Mouse (Mus musculus): ENCODE data around the gene Fat2. TPM values are rescaled to one million over a fixed set of nuclear protein-coding genes. Genes with fewer than 3 reads are reported as not detected.

Gene Fat2
- polyA plus RNA-seq, 1 experiment from 2014 or later = 0.61 TPM

GRCm38 (mm10) chr11:55231034-55231433, 105.3 kb downstream of the Fat2 start:
- Histone ChIP-seq H3K9ac (ENCODE audit: low read length) (no peak overlapping the region), H3K4me1 (replicated peaks; ENCODE audit: control insufficient read depth, insufficient read depth) (no peaks in the 10 kb centered on the region), H3K27me3 (ENCODE audit: control insufficient read depth, insufficient read depth, low read length) (no peaks in the 10 kb centered on the region), H3K9me3 (ENCODE audit: control insufficient read depth, low read length) (no peaks in the 10 kb centered on the region), H3K27ac (replicated peaks) (no peak overlapping the region), H3K4me2 (replicated peaks; ENCODE audit: low read depth) (no peak overlapping the region), H3K4me3 (ENCODE audit: low read depth, low read length) (no peak overlapping the region), H3K36me3 (ENCODE audit: control insufficient read depth, insufficient read depth, low read length) (no peaks in the 10 kb centered on the region)
- ATAC-seq (ENCODE audit: low FRiP score, low TSS enrichment) (no peak), DNase-seq (ENCODE audit: low spot score) (no peak)
- 97% methylated on average over 6 of the region's 6 CpGs for WGBS
- no peak for TF ChIP-seq EP300 (optimal IDR thresholded peaks at IDR 0.05)
- TF ChIP-seq CTCF (IDR thresholded peaks at IDR 0.05; ENCODE audit: low read depth) = no peak

- TF ChIP-seq CTCF (IDR thresholded peaks at IDR 0.05; ENCODE audit: low read depth) (no peak), EP300 (optimal IDR thresholded peaks at IDR 0.05) (no peak)
- H3K4me3 ChIP-seq (ENCODE audit: low read depth, low read length) = no peak overlapping the region
- H3K27me3 ChIP-seq (ENCODE audit: control insufficient read depth, insufficient read depth, low read length) = no peaks in the 10 kb centered on the region
- WGBS = 90% methylated on average over 7 of the region's 7 CpGs
- no peak overlapping the region for H3K4me2 ChIP-seq (replicated peaks; ENCODE audit: low read depth)
- no peak overlapping the region for H3K9ac ChIP-seq (ENCODE audit: low read length)
- no peak overlapping the region for H3K27ac ChIP-seq (replicated peaks)
- DNase-seq (ENCODE audit: low spot score) (no peak), ATAC-seq (ENCODE audit: low FRiP score, low TSS enrichment) (no peak)
- no peaks in the 10 kb centered on the region for H3K4me1 ChIP-seq (replicated peaks; ENCODE audit: control insufficient read depth, insufficient read depth)
- H3K9me3 ChIP-seq (ENCODE audit: control insufficient read depth, low read length) = no peaks in the 10 kb centered on the region
- peaks cover 5% of the 10 kb centered on the region for H3K36me3 ChIP-seq (ENCODE audit: control insufficient read depth, insufficient read depth, low read length)
These were observed 115.1 kb downstream of the Fat2 start for GRCm38 (mm10) chr11:55221306-55221705.

DNA sequence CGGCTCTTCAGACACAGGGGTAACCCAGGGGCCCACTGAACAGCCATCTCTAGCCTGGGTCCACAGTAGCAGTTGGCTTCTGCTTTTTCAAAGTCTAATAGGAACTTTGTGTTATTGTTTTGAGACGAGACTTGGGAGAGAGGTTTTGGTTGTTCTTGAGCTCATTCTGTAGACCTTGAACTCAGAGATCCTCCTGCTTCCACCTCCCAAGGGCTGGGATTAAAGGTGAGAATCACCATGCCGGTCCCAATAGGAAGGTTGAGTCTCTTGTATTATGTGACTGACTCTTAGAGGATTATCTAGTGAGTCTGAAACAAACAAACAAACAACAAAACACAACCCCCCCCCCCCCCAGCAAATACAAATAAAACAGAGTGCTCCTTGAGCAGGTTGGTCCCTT, 117.9 kb downstream of the Fat2 start:
- H3K9ac ChIP-seq (ENCODE audit: low read length) = no peak overlapping the region
- 77% methylated on average over 3 of the region's 3 CpGs for WGBS
- H3K36me3 ChIP-seq (ENCODE audit: control insufficient read depth, insufficient read depth, low read length) = peaks cover 5% of the 10 kb centered on the region; the same call in 1 of the 2 replicates
- TF ChIP-seq EP300 (optimal IDR thresholded peaks at IDR 0.05) (no peak), CTCF (IDR thresholded peaks at IDR 0.05; ENCODE audit: low read depth) (no peak)
- DNase-seq (ENCODE audit: low spot score) = no peak
- no peaks in the 10 kb centered on the region for H3K27me3 ChIP-seq (ENCODE audit: control insufficient read depth, insufficient read depth, low read length)
- no peak overlapping the region for H3K4me3 ChIP-seq (ENCODE audit: low read depth, low read length)
- no peaks in the 10 kb centered on the region for H3K9me3 ChIP-seq (ENCODE audit: control insufficient read depth, low read length)
- no peak for ATAC-seq (ENCODE audit: low FRiP score, low TSS enrichment)
- no peak overlapping the region for H3K27ac ChIP-seq (replicated peaks)
- no peaks in the 10 kb centered on the region for H3K4me1 ChIP-seq (replicated peaks; ENCODE audit: control insufficient read depth, insufficient read depth)
- no peak overlapping the region for H3K4me2 ChIP-seq (replicated peaks; ENCODE audit: low read depth)

DNA sequence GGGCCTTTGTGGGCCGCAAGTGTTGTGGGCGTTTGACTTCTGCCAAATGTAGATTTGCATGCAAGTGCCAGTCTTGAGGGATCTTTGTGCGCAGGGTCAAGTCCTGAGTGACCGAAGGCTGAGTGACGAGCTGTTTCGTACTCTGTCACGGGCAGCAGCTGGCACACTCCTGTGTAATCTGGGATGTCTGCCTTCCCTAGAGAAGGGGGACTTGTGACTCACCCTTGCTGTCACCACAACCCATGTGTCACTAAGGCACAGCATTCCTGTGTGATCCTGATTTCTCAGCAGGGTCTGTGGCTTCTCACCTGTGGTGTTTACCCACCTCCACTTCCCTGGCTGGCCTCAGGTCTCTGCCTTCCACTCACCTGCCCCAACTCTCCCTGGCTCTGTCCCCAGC, 118.5 kb downstream of the Fat2 start:
- H3K36me3 ChIP-seq (ENCODE audit: control insufficient read depth, insufficient read depth, low read length) = peaks cover 5% of the 10 kb centered on the region; the same call in 1 of the 2 replicates
- WGBS = 92% methylated on average over 7 of the region's 7 CpGs
- TF ChIP-seq EP300 (optimal IDR thresholded peaks at IDR 0.05) (no peak), CTCF (IDR thresholded peaks at IDR 0.05; ENCODE audit: low read depth) (no peak)
- no peak overlapping the region for H3K27ac ChIP-seq (replicated peaks)
- H3K9ac ChIP-seq (ENCODE audit: low read length) = no peak overlapping the region
- no peaks in the 10 kb centered on the region for H3K4me1 ChIP-seq (replicated peaks; ENCODE audit: control insufficient read depth, insufficient read depth)
- H3K9me3 ChIP-seq (ENCODE audit: control insufficient read depth, low read length) = no peaks in the 10 kb centered on the region
- no peak overlapping the region for H3K4me3 ChIP-seq (ENCODE audit: low read depth, low read length)
- DNase-seq (ENCODE audit: low spot score) = no peak
- H3K27me3 ChIP-seq (ENCODE audit: control insufficient read depth, insufficient read depth, low read length) = no peaks in the 10 kb centered on the region
- ATAC-seq (ENCODE audit: low FRiP score, low TSS enrichment) = no peak
- no peak overlapping the region for H3K4me2 ChIP-seq (replicated peaks; ENCODE audit: low read depth)

DNA sequence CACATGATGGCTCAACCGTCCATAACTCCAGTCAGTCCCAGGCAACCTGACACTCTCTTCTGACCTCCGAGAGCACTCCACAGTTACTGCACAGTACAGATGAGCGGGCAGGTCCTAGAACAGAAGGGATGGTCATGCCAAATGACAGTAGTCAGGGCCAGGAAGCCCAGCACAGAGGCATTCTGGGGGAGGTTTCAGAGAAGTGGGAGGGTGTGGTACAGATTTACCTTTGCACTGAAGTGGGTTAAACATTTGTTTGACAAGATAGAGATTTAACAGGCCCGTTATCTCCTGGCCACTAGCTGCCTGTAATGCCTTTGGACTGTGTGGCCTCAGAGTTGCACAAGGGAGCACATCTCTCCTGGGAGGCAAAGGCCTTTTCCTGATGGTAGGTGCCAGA, 118.9 kb downstream of the Fat2 start:
- ATAC-seq (ENCODE audit: low FRiP score, low TSS enrichment) (no peak), DNase-seq (ENCODE audit: low spot score) (no peak)
- TF ChIP-seq CTCF (IDR thresholded peaks at IDR 0.05; ENCODE audit: low read depth) (no peak), EP300 (optimal IDR thresholded peaks at IDR 0.05) (no peak)
- Histone ChIP-seq H3K4me2 (replicated peaks; ENCODE audit: low read depth) (no peak overlapping the region), H3K9me3 (ENCODE audit: control insufficient read depth, low read length) (no peaks in the 10 kb centered on the region), H3K9ac (ENCODE audit: low read length) (no peak overlapping the region), H3K27me3 (ENCODE audit: control insufficient read depth, insufficient read depth, low read length) (no peaks in the 10 kb centered on the region), H3K27ac (replicated peaks) (no peak overlapping the region), H3K36me3 (ENCODE audit: control insufficient read depth, insufficient read depth, low read length) (peaks cover 5% of the 10 kb centered on the region; the same call in 1 of the 2 replicates), H3K4me3 (ENCODE audit: low read depth, low read length) (no peak overlapping the region), H3K4me1 (replicated peaks; ENCODE audit: control insufficient read depth, insufficient read depth) (no peaks in the 10 kb centered on the region)
- 79% methylated on average over 4 of the region's 4 CpGs for WGBS

DNA sequence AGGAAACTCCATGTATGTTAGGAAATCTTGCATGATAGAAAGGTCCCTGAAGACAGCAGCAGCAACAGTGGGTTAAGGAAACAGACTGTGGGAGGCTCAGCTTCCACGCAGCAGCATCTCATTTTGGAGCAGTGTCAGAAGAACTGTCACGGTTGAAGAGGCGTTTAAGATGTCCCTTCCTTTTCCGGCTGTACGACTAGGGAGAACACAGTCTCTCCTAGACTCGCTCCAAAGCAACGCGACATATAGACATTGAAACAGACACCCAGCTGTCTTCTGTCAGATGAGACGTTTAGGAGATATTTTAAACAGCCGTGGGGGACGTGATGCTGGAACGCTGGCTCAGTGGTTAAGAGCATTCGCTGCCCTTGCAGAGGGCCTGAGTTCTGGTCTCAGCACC, 119.5 kb downstream of the Fat2 start:
- Histone ChIP-seq H3K36me3 (ENCODE audit: control insufficient read depth, insufficient read depth, low read length) (peaks cover 5% of the 10 kb centered on the region; the same call in 1 of the 2 replicates), H3K4me1 (replicated peaks; ENCODE audit: control insufficient read depth, insufficient read depth) (no peaks in the 10 kb centered on the region), H3K4me2 (replicated peaks; ENCODE audit: low read depth) (no peak overlapping the region), H3K9ac (ENCODE audit: low read length) (no peak overlapping the region), H3K9me3 (ENCODE audit: control insufficient read depth, low read length) (no peaks in the 10 kb centered on the region), H3K4me3 (ENCODE audit: low read depth, low read length) (no peak overlapping the region), H3K27ac (replicated peaks) (no peak overlapping the region), H3K27me3 (ENCODE audit: control insufficient read depth, insufficient read depth, low read length) (no peaks in the 10 kb centered on the region)
- no peak for ATAC-seq (ENCODE audit: low FRiP score, low TSS enrichment)
- 56% methylated on average over 13 of the region's 13 CpGs for WGBS
- TF ChIP-seq CTCF (IDR thresholded peaks at IDR 0.05; ENCODE audit: low read depth) (no peak), EP300 (optimal IDR thresholded peaks at IDR 0.05) (no peak)
- DNase-seq (ENCODE audit: low spot score) = no peak

Data from stomach, postnatal 0 days (tissue).